Mouse (Mus musculus) lung, postnatal 10 days (tissue): ENCODE data around the gene Tbl1xr1.

Experiments used
- DNase-seq: peaks from one replicate; pipeline ENCODE4 v3.0.0; 2021

The Tbl1xr1 gene

DNA sequence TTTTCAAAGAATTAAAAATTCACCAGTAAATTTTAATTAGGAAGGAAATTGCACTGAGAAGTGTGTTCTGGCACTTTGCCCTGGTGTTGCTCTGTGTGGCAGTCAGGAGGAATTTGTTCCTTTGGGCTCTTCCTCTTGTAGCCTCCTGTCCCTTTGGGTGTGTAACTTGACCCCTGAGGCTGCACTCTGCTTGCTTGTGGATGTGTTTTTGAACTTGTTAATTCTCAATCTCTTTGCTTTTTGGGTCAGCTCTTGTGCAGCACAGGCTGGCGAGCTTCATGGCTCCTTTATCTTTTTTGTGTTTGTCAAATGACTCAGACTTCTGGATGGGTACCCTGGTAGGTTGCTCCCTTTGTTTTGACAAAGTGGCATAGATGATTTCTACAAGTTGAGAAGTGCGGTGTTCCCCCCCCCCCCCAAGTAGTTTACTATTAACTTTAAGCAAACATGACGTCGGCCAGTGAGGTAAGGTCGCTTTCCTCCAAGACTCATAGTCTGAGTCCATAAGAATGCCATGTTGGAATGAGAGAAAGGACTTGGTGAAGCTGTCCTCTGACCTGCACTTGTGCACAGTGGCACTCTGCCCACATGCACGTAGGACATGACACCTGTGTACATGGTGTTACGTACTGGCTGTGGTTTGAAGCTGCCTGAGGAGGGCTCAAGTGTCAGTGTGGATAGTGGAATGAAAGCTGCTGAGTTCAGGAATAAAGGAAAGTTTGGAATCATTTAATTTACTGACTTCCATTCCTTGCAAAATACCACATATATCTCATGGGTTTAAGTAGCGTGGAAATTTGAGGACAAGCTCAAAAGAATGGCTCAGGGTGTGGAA is 14.2 kb downstream of the Tbl1xr1 start:
- no peak for DNase-seq

DNA sequence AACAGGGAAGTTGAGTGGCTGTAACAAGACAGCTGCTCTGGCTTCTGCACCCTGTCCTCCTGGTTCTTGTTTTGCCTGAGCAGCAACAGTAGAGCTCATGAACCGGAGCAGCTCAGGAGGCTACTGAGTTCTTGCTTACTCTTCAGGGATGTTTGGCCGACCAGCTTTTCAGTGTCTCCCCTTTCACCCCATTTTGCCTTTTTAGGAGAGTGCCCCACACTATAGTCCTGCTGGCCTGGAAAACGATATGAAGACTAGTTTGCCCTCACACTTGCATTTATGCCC is 14.8 kb downstream of the Tbl1xr1 start:
- DNase-seq, result no peak

DNA sequence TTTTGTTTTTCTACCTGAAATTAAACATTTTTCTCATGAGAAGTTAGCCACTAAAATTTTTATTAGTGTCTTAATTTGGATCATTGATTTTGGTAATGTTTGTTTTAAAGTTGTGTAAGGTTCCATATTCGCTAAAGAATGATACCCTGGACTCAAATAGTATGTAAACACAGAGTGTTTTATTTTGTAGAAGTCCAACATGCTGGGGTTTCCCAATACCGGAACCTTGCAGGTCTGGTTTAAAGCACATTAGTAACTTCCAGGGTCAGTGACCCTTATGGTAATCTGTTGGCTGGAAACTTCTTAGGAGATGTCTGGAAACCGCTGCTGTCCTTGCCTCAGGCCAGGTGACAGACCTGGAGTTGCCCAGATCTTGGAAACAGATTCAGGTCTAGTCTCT is 15.2 kb downstream of the Tbl1xr1 start:
- DNase-seq, result no peak

DNA sequence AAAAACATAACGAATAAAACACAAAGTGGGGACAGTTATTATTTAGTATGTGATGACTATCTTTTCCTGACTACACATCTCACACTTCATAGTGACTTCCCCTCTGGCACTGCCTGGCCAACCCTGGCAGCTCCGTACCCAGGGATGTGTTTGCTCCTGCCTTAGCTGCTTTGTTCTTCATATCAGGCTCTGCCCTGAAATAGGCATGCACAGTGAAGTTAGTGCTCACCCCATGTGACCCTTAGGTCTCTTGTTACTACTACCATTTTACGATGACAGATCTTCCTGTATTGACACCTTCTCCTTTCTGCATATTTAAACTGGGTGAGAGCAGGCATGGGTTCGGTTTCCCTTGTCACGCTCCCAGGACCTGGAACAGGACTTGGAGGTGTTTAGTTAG is 16.3 kb downstream of the Tbl1xr1 start:
- no peak for DNase-seq

DNA sequence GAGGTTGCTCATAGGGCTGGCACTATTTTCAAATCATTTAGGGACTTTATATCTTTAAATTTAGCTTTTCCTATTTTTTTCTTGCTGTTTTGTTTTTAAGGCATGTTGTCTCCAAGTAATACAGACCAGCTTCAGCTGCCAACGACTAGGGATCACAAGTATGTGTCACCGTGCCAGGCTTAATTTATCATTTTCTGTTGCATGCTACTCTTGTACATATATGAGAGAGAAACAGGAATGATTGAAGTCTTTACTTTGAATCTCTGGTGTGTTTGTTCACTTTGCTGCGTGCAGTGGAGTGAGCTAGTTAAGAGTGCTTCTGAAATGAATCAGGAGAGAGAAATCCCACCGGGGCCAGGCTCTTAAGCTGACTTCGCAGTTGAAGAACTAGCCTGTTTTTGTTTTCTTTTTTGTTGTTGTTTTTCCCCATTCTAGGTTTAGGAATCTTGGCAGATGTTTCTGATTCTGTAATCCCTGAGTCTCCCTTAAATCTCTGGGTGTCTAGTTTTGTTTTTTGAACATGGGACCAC is 27.6 kb downstream of the Tbl1xr1 start:
- no peak for DNase-seq

DNA sequence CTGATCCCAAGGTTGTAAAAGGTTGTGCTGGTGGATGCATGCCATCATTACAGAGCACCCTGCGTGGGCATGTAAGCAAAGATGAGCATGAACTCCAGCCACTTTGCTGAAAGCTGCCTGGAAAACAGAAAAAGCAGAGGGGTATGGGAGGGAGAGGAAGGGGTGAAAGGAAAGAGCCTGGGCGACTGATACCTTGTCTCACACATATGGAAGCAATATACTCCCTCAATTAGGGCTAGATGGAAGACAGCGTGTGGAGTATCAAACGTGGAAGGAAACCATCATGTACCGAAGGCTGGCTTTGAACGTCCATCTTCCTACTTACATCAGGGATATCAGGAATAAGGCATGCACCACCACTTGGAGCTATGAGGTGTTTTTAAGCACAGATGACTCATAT is 29.0 kb downstream of the Tbl1xr1 start:
- no peak for DNase-seq

DNA sequence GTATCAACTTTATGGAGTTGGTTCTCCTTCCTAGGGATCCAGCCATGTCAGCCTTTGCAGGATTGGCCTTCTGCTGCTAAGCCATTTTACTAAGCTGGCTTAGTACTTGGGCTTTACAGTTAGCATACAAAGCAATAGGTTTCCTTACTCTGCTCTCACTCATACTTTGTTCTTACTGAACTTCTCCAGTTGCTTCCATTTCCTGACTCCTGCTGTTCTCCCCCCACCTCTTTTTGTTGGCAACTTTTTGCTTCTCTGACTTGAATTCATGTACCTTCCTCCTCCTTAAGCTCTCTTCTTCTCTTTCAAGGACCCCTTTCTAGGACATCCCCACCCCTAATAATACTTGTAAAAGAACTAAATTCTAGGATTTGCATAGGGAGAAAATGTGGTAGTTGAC is 31.6 kb downstream of the Tbl1xr1 start:
- DNase-seq, result no peak

DNA sequence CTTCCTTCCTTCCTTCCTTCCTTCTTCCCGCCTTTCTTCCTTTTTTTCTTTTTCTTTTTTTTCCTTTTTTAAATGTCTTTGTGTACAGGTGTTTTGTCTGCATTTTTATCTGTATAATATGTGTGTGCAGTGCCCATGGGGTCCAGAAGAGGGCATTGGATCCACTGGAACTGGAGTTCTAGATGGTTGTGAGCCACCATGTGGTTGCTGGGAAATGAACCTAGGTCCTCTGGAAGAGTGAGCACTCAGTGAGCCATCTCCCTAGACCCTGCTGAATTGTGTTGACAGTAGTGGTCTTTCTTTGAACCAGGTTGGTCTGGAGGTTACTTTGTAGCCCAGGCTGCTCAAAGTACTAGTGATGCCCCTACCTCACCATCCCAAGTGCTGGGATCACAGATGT is 33.2 kb downstream of the Tbl1xr1 start:
- no peak for DNase-seq

DNA sequence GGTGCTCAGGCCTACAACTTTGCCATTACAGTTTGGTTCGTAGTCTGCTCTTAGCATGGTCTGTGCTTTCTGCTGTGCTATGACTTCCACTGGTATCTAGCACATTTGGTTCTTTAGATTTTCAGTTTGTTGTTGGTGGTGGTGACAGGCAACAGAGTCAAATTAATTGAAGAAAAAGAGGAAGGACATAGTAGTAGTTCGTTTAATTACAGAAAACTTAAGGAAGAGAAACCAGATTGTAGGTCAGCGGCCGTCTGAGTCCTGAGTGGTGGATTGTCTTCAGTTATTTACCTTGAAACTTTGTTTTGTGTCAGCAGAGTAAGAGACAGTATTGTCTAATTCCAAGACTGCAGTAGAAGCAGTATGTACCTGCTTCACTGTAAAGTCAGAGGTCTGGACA is 37.3 kb downstream of the Tbl1xr1 start:
- no peak for DNase-seq

DNA sequence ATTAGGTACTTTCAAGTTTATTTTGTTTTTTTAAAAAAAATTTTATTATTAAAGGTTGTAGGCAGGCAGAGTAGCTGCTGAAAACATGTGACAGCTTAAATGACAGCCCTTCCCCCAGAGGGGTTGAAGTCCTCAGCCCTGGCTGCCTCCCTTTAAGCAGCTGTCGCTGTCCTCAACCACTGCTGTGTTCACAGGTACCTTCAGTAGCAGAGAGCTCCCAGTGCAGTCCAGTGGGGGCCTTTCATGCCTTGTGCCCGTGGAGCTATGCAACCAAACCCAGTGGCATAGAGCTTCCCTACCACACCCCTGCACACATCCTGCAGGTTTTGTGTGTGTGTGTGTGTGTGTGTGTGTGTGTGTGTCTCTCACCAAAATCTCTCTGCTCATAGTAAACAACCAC is 38.8 kb downstream of the Tbl1xr1 start:
- DNase-seq, result no peak

DNA sequence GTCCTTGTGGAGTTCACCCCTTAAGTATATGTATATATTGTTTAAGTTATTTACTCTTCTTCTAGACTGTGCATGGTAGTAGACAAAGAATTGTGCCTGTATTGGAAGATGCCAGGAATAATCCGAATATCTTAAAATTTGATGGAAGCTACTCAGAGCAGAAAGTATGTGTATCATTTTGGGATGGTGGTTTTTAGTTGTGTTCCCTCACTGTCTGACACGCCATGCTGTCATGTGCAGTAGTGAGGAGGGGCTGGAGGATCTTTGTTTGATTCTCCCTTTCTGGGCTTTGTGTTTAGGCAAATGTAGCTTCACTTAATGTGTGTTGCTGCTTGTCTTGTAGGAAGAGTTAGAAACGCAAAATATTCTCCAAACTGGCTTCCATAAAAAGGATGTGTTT is 39.2 kb downstream of the Tbl1xr1 start:
- no peak for DNase-seq

DNA sequence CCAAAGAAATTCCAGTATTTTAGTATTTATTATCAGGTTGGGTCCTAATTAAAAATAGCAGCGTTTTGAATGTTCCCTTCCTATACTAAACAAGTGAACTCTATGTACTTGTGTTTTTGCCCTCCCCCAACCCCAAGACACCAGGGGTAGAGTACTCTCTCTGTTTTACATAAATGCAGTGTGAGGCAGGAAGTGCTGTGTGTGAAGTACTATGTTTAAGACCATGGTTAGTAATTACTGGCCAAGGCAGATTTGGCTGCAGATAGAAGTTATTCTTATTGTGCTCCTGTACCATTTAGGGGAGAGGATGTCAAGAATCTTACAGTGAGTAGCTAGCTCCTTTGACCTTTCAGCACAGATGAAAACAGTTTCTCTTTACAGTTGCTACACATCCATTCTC is 39.7 kb downstream of the Tbl1xr1 start:
- DNase-seq, result no peak

DNA sequence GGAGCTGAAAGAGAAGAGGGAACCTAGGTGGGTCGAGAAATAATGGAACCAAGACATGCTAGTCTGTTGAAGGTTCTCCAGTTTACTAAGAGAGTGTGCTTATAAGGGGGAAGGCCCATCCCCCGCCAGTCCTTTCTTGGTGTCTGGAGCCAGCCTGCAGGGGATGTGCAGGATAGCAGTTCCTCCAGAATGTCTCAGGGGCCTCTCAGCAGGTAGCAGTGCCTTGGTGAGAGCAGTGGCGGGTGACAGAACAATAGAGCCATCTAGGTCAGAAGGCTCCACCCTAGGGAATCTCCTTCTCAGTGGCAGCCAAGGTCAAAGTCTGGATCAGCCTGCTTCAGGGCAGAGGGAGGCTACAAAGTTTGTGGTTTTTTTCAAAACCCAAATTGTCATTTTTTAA is 45.3 kb downstream of the Tbl1xr1 start:
- DNase-seq, result no peak

DNA sequence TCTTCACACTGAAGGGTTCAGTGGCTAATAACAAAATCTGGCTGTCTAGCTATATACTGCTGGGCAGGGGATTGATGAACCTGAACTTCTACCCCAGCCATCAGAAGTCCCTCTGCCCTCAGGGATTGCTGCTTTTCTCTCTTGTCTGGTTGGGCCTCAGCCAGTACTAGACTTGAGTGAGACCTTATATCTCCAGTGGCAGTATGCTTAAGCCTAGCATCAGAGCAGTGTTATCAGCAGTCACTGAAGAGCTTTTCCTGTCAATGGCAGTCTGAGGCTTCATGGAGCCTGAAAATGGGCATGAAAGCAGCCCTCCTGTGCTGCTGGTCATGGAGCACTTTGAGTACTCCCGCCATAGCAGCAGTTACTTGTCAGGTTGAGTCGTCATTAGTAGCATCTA is 46.7 kb downstream of the Tbl1xr1 start:
- DNase-seq, result no peak

DNA sequence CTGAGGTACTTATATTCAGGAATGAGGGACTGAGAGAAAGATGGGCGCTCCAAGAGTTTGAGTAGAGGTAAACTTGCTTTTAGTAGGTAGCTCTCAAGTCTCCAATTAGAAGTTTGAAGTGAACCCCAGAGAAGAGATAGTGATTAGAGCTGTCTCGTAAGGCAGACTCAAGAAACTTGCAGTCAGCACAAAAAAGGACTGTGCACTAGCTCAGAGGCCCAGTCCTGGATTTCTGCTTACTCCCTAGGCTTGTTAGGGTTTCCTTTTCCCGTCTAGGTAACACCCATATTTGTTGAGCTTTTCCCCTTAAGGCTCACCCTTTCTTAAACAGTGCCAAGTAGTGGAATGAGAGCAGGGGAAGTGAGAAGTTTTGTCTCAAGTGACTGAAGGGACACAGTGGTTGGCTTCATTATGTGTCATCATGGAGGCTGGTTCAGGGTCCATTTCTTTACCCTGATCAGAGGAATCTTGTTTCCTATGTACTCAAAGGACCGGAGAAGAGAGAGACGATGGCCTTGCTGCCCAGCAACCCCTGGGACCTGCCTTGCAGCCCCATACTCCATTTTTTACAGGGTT is 49.9 kb downstream of the Tbl1xr1 start:
- DNase-seq, result no peak

DNA sequence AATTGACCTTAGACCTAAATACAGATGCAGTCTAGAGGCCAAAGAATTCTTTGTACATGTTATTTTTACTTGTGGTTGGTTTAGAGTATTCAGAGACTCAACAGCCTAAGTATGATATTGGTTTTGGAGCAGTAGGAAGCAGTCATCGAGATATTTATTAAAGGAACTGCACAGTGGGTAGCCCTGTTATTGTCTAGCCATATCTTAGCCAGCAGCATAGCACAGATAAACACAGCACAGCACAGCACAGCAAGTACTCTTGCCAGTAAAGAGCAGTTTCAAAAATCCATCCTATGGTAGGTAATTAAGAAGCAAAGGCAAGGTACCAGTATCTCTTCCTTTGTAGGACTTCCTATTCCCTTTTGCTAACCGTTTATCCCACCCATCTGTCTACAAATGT is 54.8 kb downstream of the Tbl1xr1 start:
- DNase-seq, result no peak

DNA sequence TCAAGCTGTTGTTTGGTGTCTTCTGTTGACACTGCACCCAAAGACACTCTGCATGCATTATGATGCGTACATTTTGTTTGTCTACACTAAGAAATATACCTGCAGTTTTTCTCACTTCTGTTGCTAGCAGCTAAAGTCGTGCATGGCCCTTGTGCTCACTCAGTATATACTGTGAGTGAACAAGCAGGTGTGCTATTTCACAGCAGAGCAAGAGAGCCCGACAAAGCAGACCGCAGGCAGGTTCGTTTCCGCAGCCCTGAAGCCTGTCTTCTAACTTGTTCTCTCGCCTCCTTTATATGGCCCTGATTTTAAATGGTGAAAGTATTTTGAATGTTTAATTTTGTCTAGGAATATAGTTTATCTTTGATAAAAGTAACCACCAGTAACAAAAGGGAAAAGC is 57.2 kb downstream of the Tbl1xr1 start:
- DNase-seq, result no peak

DNA sequence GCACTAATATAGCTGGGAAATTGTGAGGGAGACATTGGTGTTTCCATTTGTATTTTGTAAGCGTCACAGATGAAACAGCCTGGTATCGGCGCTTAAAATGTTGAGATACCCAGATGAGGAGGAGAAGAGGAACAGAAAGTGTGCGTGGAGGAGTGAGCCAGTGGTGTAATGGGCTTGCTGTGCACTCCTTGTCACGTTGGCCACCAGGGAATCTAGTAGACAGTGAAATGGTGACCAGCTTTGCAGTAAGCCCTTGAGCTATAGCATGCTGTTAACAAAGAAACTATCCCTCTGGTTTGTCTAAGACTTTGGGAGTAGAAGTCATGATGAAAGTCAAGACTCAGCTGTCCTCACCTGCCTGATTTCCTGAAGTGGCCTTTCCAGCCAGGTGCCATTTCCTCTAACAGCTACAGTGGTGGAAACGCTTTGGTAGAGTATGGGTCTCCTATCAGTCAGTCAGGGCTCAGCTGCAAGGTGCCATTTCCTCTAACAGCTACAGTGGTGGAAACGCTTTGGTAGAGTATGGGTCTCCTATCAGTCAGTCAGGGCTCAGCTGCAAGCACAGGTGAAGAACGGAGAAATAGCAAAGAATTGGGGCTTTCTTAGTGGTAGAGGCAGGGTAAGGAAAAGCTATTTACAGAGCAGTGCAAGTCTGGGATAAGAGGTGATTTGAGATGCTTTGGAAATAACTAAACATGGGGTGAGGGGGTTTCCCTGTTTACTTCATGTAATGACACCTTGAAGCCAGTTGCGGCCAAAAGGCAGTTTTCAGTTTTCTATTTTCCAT is 61.5 kb downstream of the Tbl1xr1 start:
- DNase-seq, result no peak

DNA sequence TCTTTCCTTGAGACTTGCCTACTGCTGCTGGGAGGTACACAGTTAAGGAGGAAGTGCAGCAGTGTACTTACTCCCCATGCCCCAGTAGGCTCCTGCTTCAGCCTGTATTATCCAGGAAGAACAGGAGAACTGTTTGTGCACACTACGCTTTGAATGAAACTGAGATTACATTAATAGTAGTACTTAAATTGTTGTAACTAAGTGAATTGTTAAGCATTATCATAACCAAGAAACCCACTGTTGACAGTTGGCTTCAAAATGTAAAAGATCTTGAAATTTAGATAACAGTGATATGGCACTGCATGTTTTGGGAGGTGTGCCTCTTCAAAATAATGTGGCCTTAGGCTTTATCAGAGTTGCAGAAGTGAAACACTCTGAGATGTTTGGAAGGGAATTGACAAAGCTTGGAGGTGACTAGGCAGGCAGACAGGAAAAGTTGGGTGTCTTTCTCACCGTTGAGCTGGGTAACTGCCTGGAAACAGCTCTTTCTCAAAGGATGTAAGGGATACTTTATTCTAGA is 62.2 kb downstream of the Tbl1xr1 start:
- DNase-seq, result no peak

DNA sequence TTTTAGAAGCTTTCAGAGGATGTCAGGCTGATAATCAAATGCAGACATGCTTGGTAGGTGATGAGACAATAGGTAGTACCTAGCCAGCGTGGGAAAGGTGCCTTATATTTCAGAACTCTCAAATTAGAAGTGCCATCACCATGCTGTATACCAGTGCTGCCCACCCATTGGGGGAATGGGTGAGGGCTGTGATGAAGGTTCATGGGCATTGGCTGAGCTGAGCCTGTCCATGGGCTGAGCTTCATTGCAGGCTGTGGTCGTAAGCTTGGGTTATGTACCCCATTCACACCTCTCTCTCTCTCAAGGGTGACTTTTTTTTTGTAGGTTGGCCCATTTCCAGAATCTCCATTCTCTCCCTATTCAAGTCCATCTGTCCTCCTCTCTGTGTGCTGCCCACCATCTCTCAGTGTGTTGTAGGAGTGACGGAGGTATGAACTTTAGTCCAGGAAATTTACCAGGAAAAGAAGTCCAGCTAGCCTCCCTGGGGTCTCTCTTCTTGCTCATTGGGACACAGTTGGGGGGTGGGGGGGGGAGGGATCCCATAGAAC is 63.7 kb downstream of the Tbl1xr1 start:
- DNase-seq, result no peak

DNA sequence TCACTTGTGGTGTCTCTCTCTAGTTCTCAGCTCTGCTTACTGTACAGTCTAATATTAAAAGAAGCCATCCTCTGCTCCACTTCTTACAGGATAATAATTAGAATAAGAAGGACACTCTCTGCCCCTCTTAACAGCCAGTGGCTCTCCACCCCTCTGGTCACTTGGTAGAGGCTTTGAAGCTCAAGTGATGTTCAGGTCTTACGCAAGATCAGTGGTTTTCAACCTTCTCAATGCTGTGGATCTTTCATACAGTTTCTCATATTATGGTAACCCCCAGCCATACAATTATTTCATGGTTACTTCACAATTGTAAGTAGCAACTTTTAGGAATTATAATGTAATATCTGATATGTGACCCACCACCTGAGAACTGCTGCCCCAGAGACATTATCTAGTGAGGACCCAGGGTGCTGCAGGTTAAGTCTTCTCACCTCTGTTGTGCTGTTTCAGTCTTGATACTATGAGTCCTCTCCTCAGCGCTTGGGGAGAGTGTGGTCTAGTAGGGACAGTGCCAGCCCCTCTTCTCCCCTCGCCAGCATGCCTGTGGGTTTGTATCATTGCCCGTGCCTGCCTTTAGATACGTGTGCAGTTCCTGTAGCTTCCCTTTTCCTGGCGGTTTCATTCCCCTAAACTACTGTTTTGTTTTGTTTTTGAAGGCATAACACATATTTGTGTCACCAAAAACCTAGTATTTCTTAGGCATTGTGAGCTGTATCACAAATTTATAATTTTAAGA is 65.7 kb downstream of the Tbl1xr1 start:
- DNase-seq, result no peak

DNA sequence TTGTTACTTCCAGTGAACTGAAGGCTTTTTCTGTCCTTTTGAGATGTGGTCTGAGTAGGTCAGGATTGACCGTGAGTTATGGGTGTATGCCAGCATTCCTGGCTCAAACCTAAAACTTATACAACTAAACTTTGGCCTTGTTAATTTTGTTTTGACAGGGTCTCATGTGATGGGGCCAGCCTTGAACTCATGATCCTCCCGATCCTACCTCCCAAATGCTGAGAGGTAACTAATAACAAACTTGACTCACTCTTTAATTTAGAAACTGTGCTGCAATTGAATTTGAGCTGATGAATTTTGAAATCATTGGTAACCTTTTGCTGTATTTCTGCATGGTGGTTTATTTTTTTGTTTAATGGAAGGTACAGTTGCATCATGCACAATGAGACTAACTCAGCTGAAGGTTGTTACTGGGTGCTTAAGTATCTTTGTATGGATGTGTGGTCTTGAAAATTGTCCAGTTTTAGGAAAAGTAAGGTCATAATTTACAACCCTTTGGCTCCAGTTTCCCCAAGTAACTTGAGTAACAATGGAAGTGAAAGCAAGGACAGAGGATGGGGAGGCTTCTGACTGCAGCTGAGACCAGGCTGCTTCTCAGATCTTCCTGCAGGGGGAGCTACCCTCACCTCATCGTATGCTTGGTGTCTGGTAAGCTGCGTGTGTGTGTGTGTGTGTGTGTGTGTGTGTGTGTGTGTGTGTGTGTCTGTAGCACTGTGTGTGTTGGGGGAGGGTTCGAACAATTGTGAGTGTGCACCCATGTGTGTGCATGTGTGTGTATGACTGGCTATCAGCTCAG is 66.6 kb downstream of the Tbl1xr1 start:
- peak; percentile 42 for DNase-seq
